Mouse (Mus musculus): ENCODE measurements around the gene Mrgprf.

DNA sequence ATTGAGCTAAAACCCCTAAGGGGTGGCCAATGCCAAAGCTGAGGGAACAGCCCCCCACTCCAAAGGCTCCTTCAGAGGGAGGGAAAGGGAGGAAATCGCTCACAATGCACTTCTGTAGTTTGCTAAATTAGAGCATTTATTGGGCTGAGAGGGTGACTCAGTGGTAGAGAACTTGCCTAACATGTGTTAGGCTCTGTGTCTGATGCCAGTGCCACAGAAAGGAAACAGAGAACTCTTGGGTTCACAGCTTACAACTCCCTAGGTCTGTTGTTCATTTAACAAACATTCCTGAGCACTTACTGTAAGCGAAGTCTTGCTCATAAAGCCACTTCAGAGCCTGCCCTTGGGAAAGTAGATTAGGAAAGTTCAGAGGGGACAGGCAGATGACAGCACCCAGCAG lies 29.4 kb downstream of the Mrgprf start:
- TF ChIP-seq POLR2A (IDR thresholded peaks at IDR 0.05; ENCODE audit: extremely low read depth, insufficient read depth, low read length): no peak
- TF ChIP-seq CTCF (IDR thresholded peaks at IDR 0.05; ENCODE audit: extremely low read depth, insufficient read depth, low read length): no peak

Data from cortical plate, adult 2 months (tissue).